Mouse (Mus musculus): ENCODE results near the gene Apex2. TPM values are rescaled to one million over a fixed set of nuclear protein-coding genes. Genes with fewer than 3 reads are reported as not detected.
"Not testable (repeated sequence)": the region's sequence is repeated elsewhere in the genome, so short reads cannot be mapped to it uniquely, and the experiment has no call there.

Gene Apex2
- polyA plus RNA-seq, 3 experiments from 2014 or later: 13.5 to 18.9 (median 15.3) TPM

DNA sequence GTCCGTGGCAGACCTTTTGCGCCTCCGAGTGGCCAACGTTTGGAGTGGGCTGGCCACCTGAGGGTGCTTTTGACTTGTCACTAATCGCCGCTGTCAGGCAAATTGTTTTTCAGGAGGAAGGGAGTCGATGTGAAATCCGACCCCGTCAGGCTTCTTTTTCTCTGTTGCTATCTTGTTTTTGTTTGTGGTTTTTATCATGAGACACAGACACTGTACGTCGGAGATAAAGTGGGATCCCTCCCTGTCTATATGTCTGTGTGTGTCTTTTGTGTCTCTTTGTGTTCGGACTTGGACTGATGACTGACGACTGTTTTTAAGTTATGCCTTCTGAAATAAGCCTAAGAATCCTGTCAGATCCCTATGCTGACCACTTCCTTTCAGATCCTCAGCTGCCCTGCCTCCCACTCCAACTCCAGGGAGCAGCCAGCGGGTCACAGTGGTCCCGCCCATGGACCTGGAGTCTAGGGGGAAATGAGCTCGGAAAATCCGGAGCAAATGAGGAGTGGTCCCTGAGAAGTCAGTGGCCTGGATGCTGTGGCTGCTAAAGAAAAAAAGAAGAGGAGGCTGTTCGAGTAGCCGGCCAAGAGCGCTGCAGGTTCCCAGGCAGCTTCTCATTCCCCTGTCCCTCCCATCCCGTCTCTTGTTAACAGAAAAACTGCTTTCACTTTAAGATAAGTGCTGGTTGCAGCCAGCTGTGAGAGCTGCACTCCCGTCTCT lies 103.2 kb downstream of the Apex2 start:
- not testable (repeated sequence) for ATAC-seq

DNA sequence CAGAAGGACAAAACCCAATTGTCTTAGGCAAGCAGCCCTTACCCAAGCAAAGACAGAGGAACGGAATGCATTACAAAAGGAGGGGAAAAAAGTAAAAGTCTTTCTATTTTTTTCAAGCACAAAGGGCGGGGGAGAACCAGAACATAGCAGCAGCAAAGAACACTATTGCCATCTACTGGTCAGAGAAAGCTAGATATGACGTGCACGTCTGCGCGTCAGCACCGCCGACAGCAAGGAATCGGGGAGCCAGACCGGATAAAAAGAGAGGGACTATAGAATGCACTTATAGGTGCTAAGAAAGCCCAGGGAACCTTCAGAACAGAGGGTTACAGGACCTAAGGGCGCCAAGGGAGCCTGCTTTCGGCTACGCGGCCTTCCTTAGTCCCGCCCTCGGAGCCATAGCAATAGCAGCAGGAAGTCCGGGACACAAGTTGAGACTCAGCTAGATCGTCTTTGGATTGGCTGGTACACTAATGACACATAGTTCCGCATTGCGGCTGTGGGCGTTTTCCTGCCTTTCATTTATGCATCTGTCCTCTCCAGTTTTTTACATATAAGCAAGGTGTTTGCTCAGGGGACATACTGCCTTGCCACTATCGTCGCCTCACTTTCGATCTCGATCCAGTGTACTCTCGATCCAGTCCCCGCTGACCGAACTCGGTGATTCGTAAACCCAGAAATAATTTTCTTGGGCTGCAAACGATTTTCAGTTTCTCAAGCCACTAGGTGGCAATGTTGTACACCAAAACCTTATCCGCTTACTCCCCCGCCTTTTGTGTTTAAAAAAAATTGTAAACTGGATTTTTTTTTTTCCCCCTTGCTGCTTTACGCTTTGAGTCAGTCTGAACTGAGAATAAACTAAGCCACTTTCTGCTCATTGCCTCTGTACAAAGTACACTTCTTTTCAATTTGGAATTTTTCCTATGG lies 111.6 kb downstream of the Apex2 start:
- peak; percentile 95 for ATAC-seq

DNA sequence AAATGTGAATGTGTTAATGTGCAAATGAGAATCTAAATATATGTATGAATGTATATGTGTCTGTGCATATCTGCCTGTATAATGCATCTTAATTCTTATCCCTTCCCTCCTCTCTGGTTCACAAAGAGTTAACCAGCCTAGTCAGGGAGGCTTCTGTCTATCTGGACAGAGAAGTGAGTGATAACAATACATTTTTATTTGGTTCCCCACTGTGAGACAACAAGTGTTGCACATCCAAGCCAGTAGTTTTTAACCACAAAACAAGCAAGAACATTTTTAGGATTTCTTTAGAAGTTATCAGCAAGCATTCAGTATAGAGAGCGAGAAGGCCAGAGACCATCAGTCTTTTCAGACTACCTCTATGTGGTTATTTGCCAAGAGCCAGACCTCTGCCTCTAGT lies 118.3 kb downstream of the Apex2 start:
- ATAC-seq: no peak

Other genes starting within 250 kb of the Apex2 start
- 10 to 100 TPM; 17.4 to 23.6 (median 18.4) TPM for gene Tmem29, start 130.7 kb downstream of the Apex2 start, polyA plus RNA-seq (2017; shearing (Covaris generic))
- 1 to 10 TPM in 2 of 3 experiments, under 1 TPM in 1; 0.93 to 4.9 (median 4.8) TPM for gene Alas2, start 42.5 kb downstream of the Apex2 start, polyA plus RNA-seq (2017; shearing (Covaris generic))
- 1 to 10 TPM; 6.5 to 9.1 (median 7.5) TPM for gene Pfkfb1, start 1.6 kb downstream of the Apex2 start, polyA plus RNA-seq (2017; shearing (Covaris generic))
- under 1 TPM in 2 of 3 experiments, not detected in 1; 0.08 to 0.34 TPM for gene Tro, start 67.7 kb upstream of the Apex2 start, polyA plus RNA-seq (2017; shearing (Covaris generic))
- gene Maged2, start 224.5 kb upstream of the Apex2 start, polyA plus RNA-seq (2017; shearing (Covaris generic)): 10 to 100 TPM; 14.3 to 39.7 (median 19.2) TPM